Mouse (Mus musculus) Patski (cell line): Measurements from ENCODE around the gene Chd9. TPM values are rescaled to one million over a fixed set of nuclear protein-coding genes. Genes with fewer than 3 reads are reported as not detected.

Experiments used
- ATAC-seq: fragments of 100-300 bp; one replicate; pipeline ENCODE4 v1.8.0; 2021
- CTCF ChIA-PET: fragments of 350-600 bp; sonication (Branson Sonifier 250); formaldehyde crosslinking; loops from one replicate; lab custom pipeline; 2022; ENCODE audit warnings: inconsistent platforms; lab: Charles Lee
- POLR2A ChIA-PET: fragments of 350-600 bp; sonication (Branson Sonifier 250); formaldehyde crosslinking; loops from one replicate; lab custom pipeline; 2022; ENCODE audit warnings: antibody characterized with exemption, inconsistent platforms; lab: Charles Lee
- DNase-seq: peaks from one replicate; pipeline ENCODE4 v3.0.0-alpha.2; 2011; ENCODE audit warnings: low read depth, low spot score
- H3K27me3 ChIP-seq: fragments of 371-371 bp; one replicate; pipeline ENCODE4 v1.5.1; 2021
- CTCF ChIP-seq: fragments of 100-300 bp; IDR thresholded peaks from one replicate; pipeline ENCODE4 v1.5.1; 2021
- in situ Hi-C: fragments of 300-500 bp; cut with MboI; formaldehyde crosslinking; loops from 3 replicates; pipeline ENCODE4 v1.11.1; 2018; ENCODE audit warnings: low pct_unique_long_range_greater_than_20kb, mixed read lengths
- polyA plus RNA-seq: library from polyadenylated mRNA; unstranded; gene quantifications from one replicate; pipeline ENCODE4 v1.2.3, GENCODE M21; 2021

Gene Chd9
- polyA plus RNA-seq, 1 experiment from 2014 or later, result 63.7 TPM

DNA sequence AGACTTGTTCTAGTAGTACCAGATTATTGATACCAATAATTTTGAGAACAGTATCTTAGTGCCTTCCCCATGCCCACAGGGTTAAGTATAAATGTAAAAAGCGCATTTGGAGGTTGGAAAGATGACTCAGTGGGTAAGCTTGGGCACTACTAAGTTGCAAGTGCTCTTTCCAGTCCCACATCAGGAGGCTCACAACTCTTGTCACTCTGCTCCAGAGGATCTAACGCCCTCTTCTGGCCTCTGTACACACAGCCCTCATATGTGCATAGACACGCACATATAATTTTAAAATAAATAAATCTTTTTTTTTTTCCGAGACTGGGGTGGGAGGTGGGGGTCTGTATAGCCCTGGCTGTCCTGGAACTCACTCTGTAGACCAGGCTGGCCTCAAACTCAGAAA, 131.6 kb downstream of the Chd9 start:
- ATAC-seq (no peak), DNase-seq (no peak)
- TF ChIP-seq CTCF, result peak; percentile 18
- no peaks in the 10 kb centered on the region for H3K27me3 ChIP-seq
- in situ Hi-C loops, result no loop called here
- ChIA-PET CTCF (no interaction called here), POLR2A (no interaction called here)

- ATAC-seq (no peak), DNase-seq (no peak)
- H3K27me3 ChIP-seq, result no peaks in the 10 kb centered on the region
- ChIA-PET POLR2A (interaction anchor here (0.6 kb wide), 1 partner anchor 132 kb away, joined by 8 read pairs; no protein-coding TSS in a partner anchor), CTCF (interaction anchor here (0.9 to 1.2 kb wide), 2 partner anchors 15 to 25 kb away, joined by 3 read pairs; no protein-coding TSS in a partner anchor)
- in situ Hi-C loops, result no loop called here
- no peak for TF ChIP-seq CTCF
Observed at GRCm38 (mm10) chr8:90961603-90962002, 133.5 kb downstream of the Chd9 start.

GRCm38 (mm10) chr8:90964044-90964443, 135.9 kb downstream of the Chd9 start:
- H3K27me3 ChIP-seq, result no peaks in the 10 kb centered on the region
- ATAC-seq (no peak), DNase-seq (no peak)
- in situ Hi-C loops, result no loop called here
- TF ChIP-seq CTCF, result no peak
- CTCF ChIA-PET, result interaction anchor here (0.8 kb wide), 1 partner anchor 18 kb away, joined by 3 read pairs; no protein-coding TSS in a partner anchor
- POLR2A ChIA-PET, result no interaction called here

DNA sequence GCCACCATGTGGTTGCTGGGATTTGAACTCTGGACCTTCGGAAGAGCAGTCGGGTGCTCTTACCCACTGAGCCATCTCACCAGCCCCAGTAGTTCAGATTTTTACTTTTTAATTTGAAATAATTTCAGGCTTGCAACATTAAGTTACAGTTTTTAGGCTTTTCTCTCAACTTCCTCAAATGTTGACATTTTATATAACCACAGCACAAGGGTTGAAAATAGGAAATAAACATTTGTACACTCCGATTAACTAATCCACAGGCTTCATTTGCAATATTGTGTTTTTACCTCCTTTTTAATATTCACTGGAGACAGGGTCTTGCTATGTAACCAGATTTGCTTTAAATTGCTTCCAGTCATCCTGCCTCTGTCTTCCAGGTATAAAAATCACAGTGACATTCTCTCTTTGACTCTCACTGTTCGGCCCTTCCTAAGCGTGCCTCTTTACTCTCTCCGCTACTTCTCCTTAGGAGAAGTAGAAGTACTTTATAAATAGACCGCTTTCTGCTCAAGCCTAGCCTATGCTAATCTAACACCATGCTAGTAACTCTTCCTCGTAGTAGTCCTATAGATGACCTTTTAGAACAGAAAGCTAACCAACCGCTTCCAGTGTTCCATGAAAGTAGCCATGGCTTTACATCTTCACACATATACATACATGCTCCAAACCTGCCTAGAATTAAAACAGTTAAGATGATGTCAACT, 137.5 kb downstream of the Chd9 start:
- POLR2A ChIA-PET, result no interaction called here
- in situ Hi-C loops, result no loop called here
- CTCF ChIA-PET, result interaction anchor here (1.0 to 1.2 kb wide), 2 partner anchors 10 to 137 kb away, joined by 3 to 4 read pairs; no protein-coding TSS in a partner anchor
- ATAC-seq, result no peak
- no peaks in the 10 kb centered on the region for H3K27me3 ChIP-seq
- no peak for TF ChIP-seq CTCF
- DNase-seq, result no peak

- ChIA-PET CTCF (interaction anchor here (1.7 to 1.9 kb wide), 2 partner anchors 11 to 13 kb away, joined by 6 to 8 read pairs; no protein-coding TSS in a partner anchor), POLR2A (no interaction called here)
Observed at GRCm38 (mm10) chr8:90968307-90968706, 140.2 kb downstream of the Chd9 start.

GRCm38 (mm10) chr8:90976960-90977371, 148.8 kb downstream of the Chd9 start:
- POLR2A ChIA-PET, result no interaction called here
- TF ChIP-seq CTCF, result no peak
- CTCF ChIA-PET, result interaction anchor here (1.1 to 1.9 kb wide), 3 partner anchors 10 to 164 kb away, joined by 3 to 4 read pairs (median 3); no protein-coding TSS in a partner anchor
- no peak for DNase-seq
- ATAC-seq, result no peak
- no peaks in the 10 kb centered on the region for H3K27me3 ChIP-seq
- in situ Hi-C loops, result no loop called here

More at GRCm38 (mm10) chr8:90968307-90968706, 140.2 kb downstream of the Chd9 start:
- ATAC-seq, result no peak
- in situ Hi-C loops, result no loop called here
- no peaks in the 10 kb centered on the region for H3K27me3 ChIP-seq
- DNase-seq, result no peak
- TF ChIP-seq CTCF, result no peak

DNA sequence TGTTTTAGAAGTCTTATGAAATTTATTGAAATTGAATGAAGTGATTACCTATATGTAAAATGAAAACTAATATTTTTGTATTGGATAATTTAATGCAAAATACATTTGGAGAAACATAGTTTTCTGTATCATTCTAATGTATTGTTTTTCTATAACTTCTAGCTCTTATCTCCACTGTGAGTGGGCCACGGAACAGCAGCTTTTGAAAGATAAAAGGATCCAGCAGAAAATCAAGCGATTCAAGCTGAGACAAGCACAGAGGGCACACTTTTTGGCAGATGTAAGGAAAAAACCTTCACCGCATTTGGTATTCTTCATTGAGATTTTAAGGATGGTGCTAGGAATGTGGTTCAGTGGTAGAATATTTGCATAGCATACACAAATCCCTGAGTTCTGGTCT, 150.6 kb downstream of the Chd9 start:
- in situ Hi-C loops, result no loop called here
- ATAC-seq, result no peak
- POLR2A ChIA-PET, result no interaction called here
- CTCF ChIA-PET, result interaction anchor here (1.5 kb wide), 1 partner anchor 10 kb away, joined by 6 read pairs; no protein-coding TSS in a partner anchor
- no peak for DNase-seq
- TF ChIP-seq CTCF, result no peak
- no peaks in the 10 kb centered on the region for H3K27me3 ChIP-seq

- ChIA-PET CTCF (interaction anchor here (1.5 kb wide), 1 partner anchor 11 kb away, joined by 6 read pairs; no protein-coding TSS in a partner anchor), POLR2A (no interaction called here)
- ATAC-seq (no peak), DNase-seq (no peak)
- H3K27me3 ChIP-seq, result no peaks in the 10 kb centered on the region
- TF ChIP-seq CTCF, result no peak
- in situ Hi-C loops, result no loop called here
Observed at GRCm38 (mm10) chr8:90979295-90979694, 151.1 kb downstream of the Chd9 start.

- ATAC-seq (no peak), DNase-seq (no peak)
- no peak for TF ChIP-seq CTCF
- CTCF ChIA-PET, result interaction anchor here (1.0 kb wide), 1 partner anchor 9 kb away, joined by 3 read pairs; no protein-coding TSS in a partner anchor
- no peaks in the 10 kb centered on the region for H3K27me3 ChIP-seq
- in situ Hi-C loops, result no loop called here
- POLR2A ChIA-PET, result no interaction called here
Observed at GRCm38 (mm10) chr8:90982087-90982486, 153.9 kb downstream of the Chd9 start.

GRCm38 (mm10) chr8:91019726-91020125, 191.6 kb downstream of the Chd9 start:
- CTCF ChIA-PET, result interaction anchor here (0.8 to 1.7 kb wide), 8 partner anchors 9 to 226 kb away, joined by 3 to 7 read pairs (median 3); no protein-coding TSS in a partner anchor
- in situ Hi-C loops, result loop anchor here (10.0 to 25.0 kb wide), 3 partner anchors 195 to 1182 kb away; partner anchors contain the start of gene Chd9
- ATAC-seq (no peak), DNase-seq (no peak)
- peak; percentile 77 for TF ChIP-seq CTCF
- POLR2A ChIA-PET, result no interaction called here
- no peaks in the 10 kb centered on the region for H3K27me3 ChIP-seq

GRCm38 (mm10) chr8:91034417-91034816, 206.3 kb downstream of the Chd9 start:
- TF ChIP-seq CTCF, result peak; percentile 54
- in situ Hi-C loops, result no loop called here
- no peak for DNase-seq
- POLR2A ChIA-PET, result interaction anchor here (1.1 kb wide), 1 partner anchor 38 kb away, joined by 3 read pairs; no protein-coding TSS in a partner anchor
- no peaks in the 10 kb centered on the region for H3K27me3 ChIP-seq
- no peak for ATAC-seq
- CTCF ChIA-PET, result interaction anchor here (1.0 to 1.6 kb wide), 2 partner anchors 9 to 24 kb away, joined by 3 to 4 read pairs; no protein-coding TSS in a partner anchor
